Mouse (Mus musculus): ENCODE data around the gene Tktl1. TPM values are rescaled to one million over a fixed set of nuclear protein-coding genes. Genes with fewer than 3 reads are reported as not detected.

Gene Tktl1
- polyA plus RNA-seq, 1 experiment from 2014 or later = not detected

Other genes with a start within 250 kb of the Tktl1 start
- 20.3 and 24.3 TPM in 2 replicates for gene Renbp, start 246.4 kb upstream of the Tktl1 start, polyA plus RNA-seq (2014; fragmentation: Nextera tagmentation; extraction: Ambion mirVana)
- 71.4 and 77.2 TPM in 2 replicates for gene Hcfc1, start 210.9 kb upstream of the Tktl1 start, polyA plus RNA-seq (2014; fragmentation: Nextera tagmentation; extraction: Ambion mirVana)
- gene Irak1, start 153.3 kb upstream of the Tktl1 start, polyA plus RNA-seq (2014; fragmentation: Nextera tagmentation; extraction: Ambion mirVana) = 28.0 and 31.3 TPM in 2 replicates
- gene Opn1mw, start 49.8 kb upstream of the Tktl1 start, polyA plus RNA-seq (2014; fragmentation: Nextera tagmentation; extraction: Ambion mirVana) = not detected in 2 replicates
- gene Mecp2, start 41.9 kb upstream of the Tktl1 start, polyA plus RNA-seq (2014; fragmentation: Nextera tagmentation; extraction: Ambion mirVana) = 12.4 and 13.1 TPM in 2 replicates
- gene Tex28, start 9.4 kb upstream of the Tktl1 start, polyA plus RNA-seq (2014; fragmentation: Nextera tagmentation; extraction: Ambion mirVana) = not detected in 2 replicates
- 267 and 289 TPM in 2 replicates for gene Flna, start 72.6 kb downstream of the Tktl1 start, polyA plus RNA-seq (2014; fragmentation: Nextera tagmentation; extraction: Ambion mirVana)
- 29.3 and 31.8 TPM in 2 replicates for gene Emd, start 77.4 kb downstream of the Tktl1 start, polyA plus RNA-seq (2014; fragmentation: Nextera tagmentation; extraction: Ambion mirVana)
- gene Rpl10, start 93.6 kb downstream of the Tktl1 start, polyA plus RNA-seq (2014; fragmentation: Nextera tagmentation; extraction: Ambion mirVana) = 846 and 890 TPM in 2 replicates
- 62.0 and 65.2 TPM in 2 replicates for gene Taz, start 104.7 kb downstream of the Tktl1 start, polyA plus RNA-seq (2014; fragmentation: Nextera tagmentation; extraction: Ambion mirVana)
- 4.2 and 5.2 TPM in 2 replicates for gene Dnase1l1, start 105.1 kb downstream of the Tktl1 start, polyA plus RNA-seq (2014; fragmentation: Nextera tagmentation; extraction: Ambion mirVana)
- gene Atp6ap1, start 119.8 kb downstream of the Tktl1 start, polyA plus RNA-seq (2014; fragmentation: Nextera tagmentation; extraction: Ambion mirVana) = 93.0 and 107 TPM in 2 replicates
- gene Gdi1, start 127.7 kb downstream of the Tktl1 start, polyA plus RNA-seq (2014; fragmentation: Nextera tagmentation; extraction: Ambion mirVana) = 231 and 262 TPM in 2 replicates
- gene Fam50a, start 135.8 kb downstream of the Tktl1 start, polyA plus RNA-seq (2014; fragmentation: Nextera tagmentation; extraction: Ambion mirVana) = 56.4 and 56.6 TPM in 2 replicates
- gene Plxna3, start 151.8 kb downstream of the Tktl1 start, polyA plus RNA-seq (2014; fragmentation: Nextera tagmentation; extraction: Ambion mirVana) = 11.2 and 11.3 TPM in 2 replicates
- gene Lage3, start 176.4 kb downstream of the Tktl1 start, polyA plus RNA-seq (2014; fragmentation: Nextera tagmentation; extraction: Ambion mirVana) = 128 and 130 TPM in 2 replicates
- gene Ubl4a, start 196.0 kb downstream of the Tktl1 start, polyA plus RNA-seq (2014; fragmentation: Nextera tagmentation; extraction: Ambion mirVana) = 63.2 and 65.7 TPM in 2 replicates
- gene Slc10a3, start 196.1 kb downstream of the Tktl1 start, polyA plus RNA-seq (2014; fragmentation: Nextera tagmentation; extraction: Ambion mirVana) = 11.4 and 13.6 TPM in 2 replicates
- 26.7 and 27.6 TPM in 2 replicates for gene Fam3a, start 216.0 kb downstream of the Tktl1 start, polyA plus RNA-seq (2014; fragmentation: Nextera tagmentation; extraction: Ambion mirVana)
- 22.0 and 22.2 TPM in 2 replicates for gene Ikbkg, start 216.0 kb downstream of the Tktl1 start, polyA plus RNA-seq (2014; fragmentation: Nextera tagmentation; extraction: Ambion mirVana)